In the genomic region with DNA sequence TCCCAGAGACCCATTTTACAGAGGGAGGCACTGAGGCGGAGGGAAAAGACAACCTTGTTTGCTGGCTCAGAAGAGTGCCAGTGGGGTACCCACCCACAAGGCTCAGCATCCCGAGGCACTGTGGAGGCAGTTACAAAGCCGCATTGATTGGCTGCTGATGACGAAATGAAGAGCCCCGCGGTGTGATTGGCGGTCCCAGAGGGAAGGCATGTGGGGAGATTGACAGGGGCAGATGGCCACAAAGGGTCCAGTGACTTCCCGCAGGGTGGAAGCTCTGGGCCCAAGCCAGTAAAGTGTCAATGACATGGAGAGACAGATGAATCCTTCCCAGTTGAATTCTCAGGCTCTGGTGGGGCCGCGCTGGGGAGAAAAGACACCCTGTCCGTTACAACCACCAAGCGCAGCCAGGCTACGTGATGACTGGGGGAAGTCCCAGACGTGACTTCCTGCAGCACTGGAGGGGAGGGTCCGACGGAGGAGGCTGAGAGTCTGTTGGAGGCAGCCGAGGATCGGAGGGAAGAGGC, we compare ENCODE assay signal across 8 mouse cellular contexts. TPM values are rescaled to one million over a fixed set of nuclear protein-coding genes. Genes with fewer than 3 reads are reported as not detected.
DNase-seq lines count a peak whose midpoint lies in the region; ATAC-seq and TF ChIP-seq lines count a peak whose summit lies in the region.

No protein-coding gene starts in this region.

- peak; percentile 65 for ATAC-seq in lung, embryonic 14.5 days (ENCODE audit: insufficient read depth)
- peak; percentile 69 for ATAC-seq in heart, embryonic 16.5 days (replicated peaks; ENCODE audit: extremely low read depth, insufficient read depth, low FRiP score)

- DNase-seq in lung, embryonic 14.5 days = peak; percentile 87
- no peak for DNase-seq in lung, postnatal 25 days (ENCODE audit: low spot score)
- DNase-seq in embryonic facial prominence, embryonic 10.5 days (ENCODE audit: low spot score) = peak; percentile 70
- DNase-seq in layer of hippocampus, postnatal 14 days (ENCODE audit: low spot score in 2 of 2) = peak; percentile 76 to 77
- peak; percentile 71 to 84 for DNase-seq in lung, postnatal 4 days
- DNase-seq in right cerebral cortex, postnatal 36 days (ENCODE audit: low spot score in 2 of 2) = peak; percentile 77
- DNase-seq in adrenal gland, adult 18-20 months (ENCODE audit: low spot score in 2 of 2) = no peak

- WGBS in lung, embryonic 14.5 days = 13% methylated on average over 18 of the region's 18 CpGs
- 22% methylated on average over 18 of the region's 18 CpGs for WGBS in embryonic facial prominence, embryonic 10.5 days
- WGBS in heart, embryonic 16.5 days = 11% methylated on average over 18 of the region's 18 CpGs

- H3K4me3 ChIP-seq in lung, embryonic 14.5 days (ENCODE audit: low read depth, low read length) = no peak overlapping the region
- no peak overlapping the region for H3K4me3 ChIP-seq in embryonic facial prominence, embryonic 10.5 days
- H3K4me3 ChIP-seq in heart, embryonic 16.5 days (ENCODE audit: low read length) = peak overlapping the region; percentile 25

- no peak for TF ChIP-seq CTCF in lung, embryonic 14.5 days (IDR thresholded peaks at IDR 0.05; ENCODE audit: low read depth)

- H3K4me1 ChIP-seq in lung, embryonic 14.5 days (ENCODE audit: insufficient read depth) = peaks cover 6% of the 10 kb centered on the region; the same call in 1 of the 2 replicates
- peaks cover 28% of the 10 kb centered on the region for H3K4me1 ChIP-seq in embryonic facial prominence, embryonic 10.5 days
- peaks cover 9% of the 10 kb centered on the region for H3K4me1 ChIP-seq in heart, embryonic 16.5 days (ENCODE audit: control insufficient read depth, insufficient read depth, low read length)

- no peaks in the 10 kb centered on the region for H3K9me3 ChIP-seq in lung, embryonic 14.5 days (ENCODE audit: low read depth, low read length)
- H3K9me3 ChIP-seq in embryonic facial prominence, embryonic 10.5 days = peaks cover 9% of the 10 kb centered on the region
- H3K9me3 ChIP-seq in heart, embryonic 16.5 days (replicated peaks; ENCODE audit: control insufficient read depth, low read length) = 0 out of 2 replicates have a peak, but pooled peaks cover 2% of the 10 kb centered on the region

- H3K27ac ChIP-seq in lung, embryonic 14.5 days (ENCODE audit: low read depth) = peak overlapping the region; percentile 28; the same call in 1 of the 2 replicates
- H3K27ac ChIP-seq in embryonic facial prominence, embryonic 10.5 days (replicated peaks) = peak overlapping the region; percentile 73
- peak overlapping the region; percentile 7 for H3K27ac ChIP-seq in heart, embryonic 16.5 days (ENCODE audit: low read length)

- no peaks in the 10 kb centered on the region for H3K27me3 ChIP-seq in lung, embryonic 14.5 days (ENCODE audit: insufficient read depth, low read length)
- no peaks in the 10 kb centered on the region for H3K27me3 ChIP-seq in embryonic facial prominence, embryonic 10.5 days (replicated peaks; ENCODE audit: low read depth, poor library complexity, severe bottlenecking)
- H3K27me3 ChIP-seq in heart, embryonic 16.5 days (ENCODE audit: control insufficient read depth, insufficient read depth, low read length) = no peaks in the 10 kb centered on the region

- H3K36me3 ChIP-seq in lung, embryonic 14.5 days (ENCODE audit: insufficient read depth) = peaks cover 39% of the 10 kb centered on the region
- peaks cover 53% of the 10 kb centered on the region for H3K36me3 ChIP-seq in embryonic facial prominence, embryonic 10.5 days (replicated peaks)
- H3K36me3 ChIP-seq in heart, embryonic 16.5 days (ENCODE audit: control insufficient read depth, insufficient read depth) = peaks cover 18% of the 10 kb centered on the region

- no peak overlapping the region for H3K9ac ChIP-seq in lung, embryonic 14.5 days
- 0 out of 2 replicates have a peak overlapping the region, but pooled peaks have one; percentile 21 for H3K9ac ChIP-seq in heart, embryonic 16.5 days (ENCODE audit: low read length)

- peak overlapping the region; percentile 18 for H3K4me2 ChIP-seq in lung, embryonic 14.5 days
- peak overlapping the region; percentile 54 for H3K4me2 ChIP-seq in heart, embryonic 16.5 days (ENCODE audit: low read depth, low read length)

RNA-seq across cellular contexts. Expression of a gene that starts 14.5 kb away (rescaled TPM):
- polyA plus RNA-seq in lung, embryonic 14.5 days (2014; fragmentation: Nextera tagmentation; extraction: Ambion mirVana) = 331 and 347 TPM in 2 replicates
- polyA plus RNA-seq in embryonic facial prominence, embryonic 10.5 days (2016; fragmentation: Nextera tagmentation; extraction: Ambion mirVana) = 759 and 790 TPM in 2 replicates
- 115 and 129 TPM in 2 replicates for polyA plus RNA-seq in heart, embryonic 16.5 days (2015; fragmentation: Nextera tagmentation; extraction: Ambion mirVana)
- total RNA-seq in layer of hippocampus, postnatal 14 days (2021) = 100 to 1,000 TPM; 304 to 311 TPM
- 10 to 100 TPM; 17.3 to 25.6 TPM for total RNA-seq in adrenal gland, adult 18-20 months (2021)

Comparison
In these comparisons a context has a peak if more than half of its experiments do, and no peak if none do; other contexts are left out.
1. DNase-seq: peak in lung, embryonic 14.5 days (single experiment), embryonic facial prominence, embryonic 10.5 days (single experiment), layer of hippocampus, postnatal 14 days (2 of 2), lung, postnatal 4 days (2 of 2) and right cerebral cortex, postnatal 36 days (2 of 2); none in lung, postnatal 25 days (single experiment) and adrenal gland, adult 18-20 months (0 of 2).
2. H3K27ac ChIP-seq: peak in every context shown above with its lines; median percentile 73 in embryonic facial prominence, embryonic 10.5 days; 28 in lung, embryonic 14.5 days; 7 in heart, embryonic 16.5 days.